Mouse (Mus musculus) liver, postnatal 0 days (tissue): ENCODE measurements around the gene Prom2.

Source experiments
- CTCF ChIP-seq: sonication (generic); IDR thresholded peaks from 2 replicates; pipeline ENCODE4 v1.5.1; 2016; ENCODE audit warnings: antibody characterized with exemption, low read depth
- EP300 ChIP-seq: IDR thresholded peaks from 2 replicates; pipeline ENCODE4 v1.6.1; 2016; ENCODE audit warnings: antibody characterized with exemption, low read depth, mild to moderate bottlenecking

DNA sequence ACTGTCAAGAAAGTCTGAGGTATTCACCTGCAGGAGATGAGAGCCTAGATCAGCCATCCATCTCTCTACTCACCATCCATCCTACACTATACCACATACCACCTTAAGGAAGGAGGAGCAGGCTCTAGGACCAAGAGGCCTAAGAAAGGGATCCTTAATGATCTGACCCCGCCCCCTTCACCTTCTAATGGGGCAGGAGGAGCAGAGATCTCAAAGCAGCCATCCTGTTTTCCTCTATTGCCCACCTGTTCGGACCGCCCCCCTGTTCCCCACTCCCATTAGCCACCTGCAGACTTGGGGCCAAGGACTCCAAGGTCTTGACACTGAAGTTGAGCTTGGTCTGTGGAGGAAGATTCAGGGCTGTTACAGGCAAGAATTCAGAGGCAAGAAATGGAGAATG, 10.8 kb downstream of the Prom2 start:
- TF ChIP-seq CTCF (no peak), EP300 (no peak)
